Comparison of ENCODE assay signal across 8 mouse cellular contexts in genomic region chr4:123666517-123666916, GRCm38 (mm10). TPM values are rescaled to one million over a fixed set of nuclear protein-coding genes. Genes with fewer than 3 reads are reported as not detected.
DNase-seq lines count a peak whose midpoint lies in the region; ATAC-seq and TF ChIP-seq lines count a peak whose summit lies in the region.
"Had no signal": no experiment of that assay in that cellular context is flagged by ENCODE, and none has a peak within 500 bp of the region (broad histone marks: within the 10 kb centered on the region; RNA-seq: fewer than 3 reads in every experiment).

No protein-coding gene starts in this region.

- TF ChIP-seq CTCF in CH12.LX (conservative IDR thresholded peaks at IDR 0.05 in 1 of 2, IDR thresholded peaks at IDR 0.05 in 1 of 2; ENCODE audit: low read depth in 2 of 2, low read length in 2 of 2): no peak

- TF ChIP-seq RAD21 in CH12.LX (IDR thresholded peaks at IDR 0.05; ENCODE audit: low read depth, low read length): no peak

- H3K4me3 ChIP-seq in CH12.LX (replicated peaks in 1 of 3; ENCODE audit: low read depth in 2 of 3, low read length in 2 of 3, poor library complexity in 1 of 3): no peak overlapping the region
- no peak overlapping the region for H3K4me3 ChIP-seq in liver, embryonic 16.5 days (ENCODE audit: low read depth, low read length)
- H3K4me3 ChIP-seq in intestine, embryonic 15.5 days (replicated peaks): no peak overlapping the region

- 46% methylated on average over 1 of the region's 1 CpGs for WGBS in liver, embryonic 16.5 days (ENCODE audit: insufficient replicate concordance)
- 82% methylated on average over 1 of the region's 1 CpGs for WGBS in intestine, embryonic 15.5 days

- H3K36me3 ChIP-seq in CH12.LX (replicated peaks in 1 of 2; ENCODE audit: control insufficient read depth in 1 of 2, insufficient read depth in 1 of 2, low read length in 1 of 2): no peaks in the 10 kb centered on the region
- H3K36me3 ChIP-seq in liver, embryonic 16.5 days (ENCODE audit: control insufficient read depth, insufficient read depth): no peaks in the 10 kb centered on the region
- no peaks in the 10 kb centered on the region for H3K36me3 ChIP-seq in intestine, embryonic 15.5 days

- dilution Hi-C loops in CH12.LX (cut with MboI; ENCODE audit: extremely low pct_ligation_motif_present, extremely low pct_unique_long_range_greater_than_20kb, low sequenced_read_pairs): no loop called here

- DNase-seq in 416B (ENCODE audit: low read depth): peak; percentile 49
- peak; percentile 28 for DNase-seq in CH12.LX (ENCODE audit: extremely low read depth)
- no peak for DNase-seq in B cell, adult 2 months
- DNase-seq in thymus, postnatal 14 days: no peak
- DNase-seq: heart, postnatal 36 days had no signal

- TF ChIP-seq POLR2A in CH12.LX (IDR thresholded peaks at IDR 0.05; ENCODE audit: low read depth, low read length): no peak

- H3K4me1 ChIP-seq in CH12.LX (ENCODE audit: control insufficient read depth in 1 of 2, insufficient read depth in 2 of 2): peaks cover 8 to 56% of the 10 kb centered on the region in 2 experiments; a peak in 3 of 4 replicates
- H3K4me1 ChIP-seq in liver, embryonic 16.5 days (ENCODE audit: control insufficient read depth, low read depth, low read length): peaks cover 42% of the 10 kb centered on the region
- peaks cover 26% of the 10 kb centered on the region for H3K4me1 ChIP-seq in intestine, embryonic 15.5 days (replicated peaks)

- H3K9me3 ChIP-seq in CH12.LX (replicated peaks; ENCODE audit: low read length): no peaks in the 10 kb centered on the region
- H3K9me3 ChIP-seq in liver, embryonic 16.5 days (replicated peaks; ENCODE audit: control insufficient read depth, low read length): no peaks in the 10 kb centered on the region
- H3K9me3 ChIP-seq in intestine, embryonic 15.5 days: no peaks in the 10 kb centered on the region

- no peak for TF ChIP-seq EP300 in CH12.LX (IDR thresholded peaks at IDR 0.05; ENCODE audit: low read length)

- H3K4me2 ChIP-seq in CH12.LX (ENCODE audit: insufficient read depth, low read depth, poor library complexity, severe bottlenecking): no peak overlapping the region
- H3K4me2 ChIP-seq in liver, embryonic 16.5 days (ENCODE audit: low read depth, low read length): no peak overlapping the region
- no peak overlapping the region for H3K4me2 ChIP-seq in intestine, embryonic 15.5 days (replicated peaks)

- in situ Hi-C loops in CH12.LX (cut with MboI; ENCODE audit: low pct_ligation_motif_present, low pct_unique_long_range_greater_than_20kb, low sequenced_read_pairs): no loop called here

- H3K27me3 ChIP-seq in CH12.LX (replicated peaks): no peaks in the 10 kb centered on the region
- H3K27me3 ChIP-seq in liver, embryonic 16.5 days (ENCODE audit: control insufficient read depth, insufficient read depth, low read depth, low read length): no peaks in the 10 kb centered on the region
- H3K27me3 ChIP-seq in intestine, embryonic 15.5 days (replicated peaks): no peaks in the 10 kb centered on the region

- peak; percentile 45; the same call in 1 of the 2 replicates for ATAC-seq in erythroid progenitor cell, adult 5-6 weeks (replicated peaks; ENCODE audit: low FRiP score, poor library complexity, severe bottlenecking)
- ATAC-seq in liver, embryonic 16.5 days (ENCODE audit: low read depth): no peak
- ATAC-seq in intestine, embryonic 15.5 days: no peak

- H3K27ac ChIP-seq in CH12.LX (ENCODE audit: insufficient read depth, low read depth): no peak overlapping the region
- peak overlapping the region; percentile 27 for H3K27ac ChIP-seq in liver, embryonic 16.5 days (ENCODE audit: low read length)
- no peak overlapping the region for H3K27ac ChIP-seq in intestine, embryonic 15.5 days

- H3K9ac ChIP-seq in CH12.LX (ENCODE audit: insufficient read depth, low read depth): no peak overlapping the region
- H3K9ac ChIP-seq in liver, embryonic 16.5 days (ENCODE audit: low read depth, low read length): no peak overlapping the region
- no peak overlapping the region for H3K9ac ChIP-seq in intestine, embryonic 15.5 days

- H3K79me2 ChIP-seq in CH12.LX (replicated peaks; ENCODE audit: control insufficient read depth, extremely low read depth, insufficient read depth, poor library complexity, severe bottlenecking): no peaks in the 10 kb centered on the region

TF ChIP-seq in CH12.LX, 34 proteins besides CTCF, POLR2A, EP300 and RAD21:
- peak; percentile 48; the same call in 1 of the 2 replicates for TF ChIP-seq MAFK (IDR thresholded peaks at IDR 0.05; ENCODE audit: insufficient replicate concordance, low read length)
- TF ChIP-seq GABPA (IDR thresholded peaks at IDR 0.05; ENCODE audit: insufficient replicate concordance, low read depth, low read length): no peak

RNA-seq across cellular contexts. Expression of gene Macf1, which starts 17.6 kb away (rescaled TPM):
- 77.2 and 77.8 TPM in 2 replicates for total RNA-seq in CH12.LX (2012; rRNA removed)
- 56.8 and 63.3 TPM in 2 replicates for total RNA-seq in CH12.LX (2014; rRNA removed)
- polyA plus RNA-seq in CH12.LX (2012; ENCODE audit: insufficient read length, low read depth): 81.4 and 93.3 TPM in 2 replicates
- 177 and 188 TPM in 2 replicates for total RNA-seq in erythroid progenitor cell, adult 5-6 weeks (2015; ENCODE audit: low replicate concordance)
- 182 and 227 TPM in 2 replicates for total RNA-seq in erythroid progenitor cell, adult 5-6 weeks (2017; ENCODE audit: low replicate concordance)
- 8.1 and 8.3 TPM in 2 replicates for polyA plus RNA-seq in liver, embryonic 16.5 days (2015; fragmentation: Nextera tagmentation; extraction: Ambion mirVana)
- 28.0 and 28.9 TPM in 2 replicates for polyA plus RNA-seq in intestine, embryonic 15.5 days (2015; fragmentation: Nextera tagmentation; extraction: Ambion mirVana)

RNA-seq across cellular contexts. Expression of gene Ndufs5, which starts 51.5 kb away (rescaled TPM):
- total RNA-seq in CH12.LX (2012; rRNA removed) (213 and 227 TPM in 2 replicates), CH12.LX (2014; rRNA removed) (174 and 179 TPM in 2 replicates)
- polyA plus RNA-seq in CH12.LX (2012; ENCODE audit: insufficient read length, low read depth): 121 and 145 TPM in 2 replicates
- 42.2 and 111 TPM in 2 replicates for total RNA-seq in erythroid progenitor cell, adult 5-6 weeks (2015; ENCODE audit: low replicate concordance)
- 30.5 TPM in 1 of 2 replicates, not detected in the other for total RNA-seq in erythroid progenitor cell, adult 5-6 weeks (2017; ENCODE audit: low replicate concordance)
- 135 and 139 TPM in 2 replicates for polyA plus RNA-seq in liver, embryonic 16.5 days (2015; fragmentation: Nextera tagmentation; extraction: Ambion mirVana)
- polyA plus RNA-seq in intestine, embryonic 15.5 days (2015; fragmentation: Nextera tagmentation; extraction: Ambion mirVana): 304 and 312 TPM in 2 replicates

Comparison
In these comparisons a context has a peak if more than half of its experiments do, and no peak if none do; other contexts are left out.
1. DNase-seq: peak in 416B (single experiment) and CH12.LX (single experiment); none in B cell, adult 2 months (0 of 2) and thymus, postnatal 14 days (single experiment).